In the genomic region with DNA sequence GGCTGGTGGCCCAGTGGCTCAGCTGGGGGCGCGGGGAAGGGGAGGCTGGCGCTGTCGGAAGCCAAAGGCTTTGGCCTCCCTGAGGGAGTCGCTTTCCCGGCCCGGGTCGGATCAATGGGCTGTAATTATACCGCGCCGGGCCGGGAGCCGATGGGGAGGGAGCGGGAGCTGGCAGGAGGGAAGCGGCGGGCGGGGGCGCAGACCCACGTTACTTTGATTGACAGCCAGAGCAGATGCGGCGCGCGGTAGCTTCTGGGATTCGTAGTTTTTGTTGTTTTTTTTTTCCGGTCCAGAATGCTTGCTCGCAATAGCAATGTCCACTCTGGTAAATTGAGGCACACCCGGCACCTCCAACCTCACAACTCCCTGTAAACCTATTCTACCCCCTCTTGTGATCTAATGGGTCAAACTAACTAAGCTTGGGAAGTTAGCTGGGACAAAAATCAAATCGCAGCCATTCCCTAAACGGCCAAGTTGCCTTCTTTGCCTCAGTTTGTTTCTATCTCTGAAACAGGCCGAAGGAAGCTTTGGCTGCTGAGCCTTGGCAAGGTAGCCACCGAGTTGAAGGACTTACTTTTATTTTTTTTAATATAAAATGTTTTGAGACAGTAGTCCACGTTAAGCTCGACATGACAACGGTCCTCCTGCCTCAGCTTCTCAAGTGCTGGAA, we compare ENCODE assay signal across 8 mouse cellular contexts. TPM values are rescaled to one million over a fixed set of nuclear protein-coding genes. Genes with fewer than 3 reads are reported as not detected.
A peak's percentile ranks its signal among the peaks of the same experiment; 100 is the strongest.
DNase-seq lines count a peak whose midpoint lies in the region; ATAC-seq lines count a peak whose summit lies in the region.

No protein-coding gene starts in this region.

- H3K4me1 ChIP-seq in intestine, embryonic 16.5 days (ENCODE audit: control insufficient read depth, insufficient read depth, low read length): peaks cover 60% of the 10 kb centered on the region

- H3K36me3 ChIP-seq in intestine, embryonic 16.5 days (ENCODE audit: control insufficient read depth, insufficient read depth, low read length): peaks cover 6% of the 10 kb centered on the region; the same call in 1 of the 2 replicates

- H3K4me2 ChIP-seq in intestine, embryonic 16.5 days (ENCODE audit: low read depth, low read length): peak overlapping the region; percentile 84

- H3K27ac ChIP-seq in intestine, embryonic 16.5 days (ENCODE audit: low read length): peak overlapping the region; percentile 83

- peak overlapping the region; percentile 59 for H3K4me3 ChIP-seq in intestine, embryonic 16.5 days (ENCODE audit: low read length)

- H3K9me3 ChIP-seq in intestine, embryonic 16.5 days (ENCODE audit: control insufficient read depth, low read length): no peaks in the 10 kb centered on the region

- ATAC-seq in intestine, embryonic 16.5 days: peak; percentile 51

- intact Hi-C loops in left cerebral cortex, postnatal 25 days (cut with DNase I): loop anchor here (1.0 to 2.0 kb wide), 2 partner anchors 26 to 35 kb away; partner anchors contain the start of gene BC025920

- under 1% methylated on average over 33 of the region's 34 CpGs for WGBS in intestine, embryonic 16.5 days

- peak; percentile 95 for DNase-seq in adrenal gland, postnatal 10 days
- DNase-seq in embryo, embryonic 9.5 days (ENCODE audit: extremely low spot score): peak; percentile 97
- DNase-seq in gastrocnemius, postnatal 4 days (ENCODE audit: low spot score in 2 of 2): peak; percentile 93 to 96
- DNase-seq in left cerebral cortex, postnatal 25 days (ENCODE audit: low spot score in 2 of 2): peak; percentile 95 to 97
- DNase-seq in mesoderm, embryonic 11.5 days (ENCODE audit: low read depth, low spot score): peak; percentile 96
- peak; percentile 93 for DNase-seq in right cerebral cortex, postnatal 25 days
- DNase-seq in urinary bladder, postnatal 36 days (ENCODE audit: low spot score in 2 of 2): peak; percentile 86 to 92

- peak overlapping the region; percentile 64 for H3K9ac ChIP-seq in intestine, embryonic 16.5 days (ENCODE audit: low read depth, low read length)

- no peaks in the 10 kb centered on the region for H3K27me3 ChIP-seq in intestine, embryonic 16.5 days (replicated peaks; ENCODE audit: control insufficient read depth, insufficient read depth, low read length)

RNA-seq across cellular contexts. Expression of gene Tle2, which starts 3.4 kb away (rescaled TPM):
- total RNA-seq in adrenal gland, postnatal 10 days (2021): 10 to 100 TPM; 10.9 to 18.1 TPM
- 10 to 100 TPM in 1 of 2 experiments, 1 to 10 TPM in 1; 7.8 to 10.5 TPM for total RNA-seq in gastrocnemius, postnatal 4 days (2021)
- 12.6 and 13.6 TPM in 2 replicates for polyA plus RNA-seq in intestine, embryonic 16.5 days (2015; fragmentation: Nextera tagmentation; extraction: Ambion mirVana)
- total RNA-seq in left cerebral cortex, postnatal 25 days (2021): 10 to 100 TPM; 28.8 to 30.3 TPM

RNA-seq across cellular contexts. Expression of gene Aes, which starts 11.7 kb away (rescaled TPM):
- 100 to 1,000 TPM; 541 to 611 TPM for total RNA-seq in adrenal gland, postnatal 10 days (2021)
- 100 to 1,000 TPM; 537 to 620 TPM for total RNA-seq in gastrocnemius, postnatal 4 days (2021)
- 473 and 518 TPM in 2 replicates for polyA plus RNA-seq in intestine, embryonic 16.5 days (2015; fragmentation: Nextera tagmentation; extraction: Ambion mirVana)
- 100 to 1,000 TPM; 630 to 638 TPM for total RNA-seq in left cerebral cortex, postnatal 25 days (2021)

RNA-seq across cellular contexts. Expression of gene Gna11, which starts 26.0 kb away (rescaled TPM):
- total RNA-seq in adrenal gland, postnatal 10 days (2021): 10 to 100 TPM; 63.8 to 72.7 TPM
- total RNA-seq in gastrocnemius, postnatal 4 days (2021): 10 to 100 TPM; 56.8 to 59.5 TPM
- 296 and 339 TPM in 2 replicates for polyA plus RNA-seq in intestine, embryonic 16.5 days (2015; fragmentation: Nextera tagmentation; extraction: Ambion mirVana)
- 100 to 1,000 TPM; 101 to 107 TPM for total RNA-seq in left cerebral cortex, postnatal 25 days (2021)

RNA-seq across cellular contexts. Expression of gene Tle6, which starts 29.9 kb away (rescaled TPM):
- 10 to 100 TPM in 1 of 2 experiments, 1 to 10 TPM in 1; 8.7 to 10.8 TPM for total RNA-seq in adrenal gland, postnatal 10 days (2021)
- 1 to 10 TPM; 5.2 to 6.6 TPM for total RNA-seq in gastrocnemius, postnatal 4 days (2021)
- polyA plus RNA-seq in intestine, embryonic 16.5 days (2015; fragmentation: Nextera tagmentation; extraction: Ambion mirVana): 21.0 and 22.7 TPM in 2 replicates
- total RNA-seq in left cerebral cortex, postnatal 25 days (2021): 1 to 10 TPM; 4.2 to 5.8 TPM

RNA-seq across cellular contexts. Expression of gene BC025920, which starts 35.1 kb away (rescaled TPM):
- total RNA-seq in adrenal gland, postnatal 10 days (2021): 1 to 10 TPM; 1.1 to 1.8 TPM
- total RNA-seq in gastrocnemius, postnatal 4 days (2021): 1 to 10 TPM; 1.2 to 1.7 TPM
- 0.61 and 1.2 TPM in 2 replicates for polyA plus RNA-seq in intestine, embryonic 16.5 days (2015; fragmentation: Nextera tagmentation; extraction: Ambion mirVana)
- 1 to 10 TPM; 3.1 to 3.8 TPM for total RNA-seq in left cerebral cortex, postnatal 25 days (2021)

Comparison
In these comparisons a context has a peak if more than half of its experiments do, and no peak if none do; other contexts are left out.
1. Peak in every context shown above with its lines: DNase-seq, ATAC-seq, H3K4me3 ChIP-seq and H3K27ac ChIP-seq.